Mouse (Mus musculus): ENCODE measurements around the gene Ankdd1b.

DNA sequence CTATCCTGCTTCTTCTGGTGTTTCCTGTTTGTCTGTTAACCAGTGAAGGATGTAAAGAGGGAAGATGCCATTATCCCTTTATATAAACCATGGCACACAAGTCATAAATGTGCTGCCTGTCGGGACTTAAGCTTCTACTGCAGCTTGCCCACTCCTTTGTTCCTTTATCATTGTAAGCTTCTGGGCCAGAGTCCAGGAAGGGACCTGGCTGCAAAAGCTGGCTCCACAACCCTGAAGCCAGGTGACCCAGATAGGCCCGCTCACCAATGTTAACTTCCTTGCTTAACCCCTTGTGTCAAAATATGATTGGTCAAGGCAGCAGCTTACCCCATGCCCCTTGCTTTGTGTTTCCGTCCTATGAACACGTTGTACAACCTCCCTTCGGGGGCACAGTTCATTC, 42.5 kb downstream of the Ankdd1b start:
- TF ChIP-seq CHD2 (IDR thresholded peaks at IDR 0.05; ENCODE audit: low read depth, low read length) = no peak
- no peak for TF ChIP-seq HCFC1 (IDR thresholded peaks at IDR 0.05; ENCODE audit: borderline replicate concordance, insufficient read depth, low read length)
